Mouse (Mus musculus) hindlimb bud, embryonic 11.5 days (tissue): Measurements from ENCODE around the gene 4930453N24Rik.

Experiments
- DNase-seq: peaks from one replicate; pipeline ENCODE4 v3.0.0-alpha.2; 2012; ENCODE audit warnings: low read depth, low spot score; ENCODE audit errors: extremely low spot score

The 4930453N24Rik gene

GRCm38 (mm10) chr16:64723273-64724057 lies 47.5 kb downstream of the 4930453N24Rik start:
- DNase-seq: no peak

GRCm38 (mm10) chr16:64721542-64721941 lies 49.4 kb downstream of the 4930453N24Rik start:
- no peak for DNase-seq

DNA sequence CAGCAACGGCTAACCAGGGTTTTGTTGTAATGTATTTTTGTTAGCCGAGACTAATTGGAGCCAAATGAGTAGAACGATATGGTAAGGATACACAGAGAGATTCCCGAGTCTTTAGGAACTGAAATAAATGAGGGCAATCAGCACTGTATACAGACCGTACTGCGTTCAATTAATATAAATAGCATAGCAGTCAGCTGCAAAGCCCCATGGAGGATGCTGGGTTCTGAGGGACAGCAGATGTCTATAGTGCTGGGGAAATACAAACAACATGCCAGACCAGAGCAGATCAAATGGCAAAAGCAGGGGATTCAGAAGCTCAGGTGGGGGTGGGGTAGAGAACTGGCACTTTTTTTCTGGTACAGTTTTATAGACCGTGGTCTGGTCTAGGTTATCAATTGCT lies 51.9 kb downstream of the 4930453N24Rik start:
- no peak for DNase-seq

DNA sequence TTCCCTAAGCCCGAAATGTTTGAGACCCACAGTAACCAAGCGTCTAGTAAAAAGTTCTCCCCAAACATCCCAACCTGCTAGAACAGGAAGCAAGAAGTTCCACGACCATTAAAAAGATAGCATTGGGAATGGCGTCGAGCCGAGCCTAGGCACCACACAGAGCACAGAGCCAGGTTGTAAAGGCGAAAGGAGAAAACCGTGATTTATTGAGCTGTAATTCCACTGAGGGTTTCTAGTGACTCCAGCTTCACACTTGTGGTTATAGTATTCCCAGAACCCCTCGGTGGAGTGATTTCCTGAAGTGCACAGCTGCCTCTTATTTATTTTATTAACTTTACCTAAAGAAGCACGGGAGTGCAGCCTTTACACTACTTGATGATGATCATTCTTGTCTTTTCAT lies 53.1 kb downstream of the 4930453N24Rik start:
- DNase-seq: no peak

- no peak for DNase-seq
Observed at GRCm38 (mm10) chr16:64711816-64712215, 59.1 kb downstream of the 4930453N24Rik start.
